Mouse (Mus musculus): Measurements from ENCODE around the gene Fbxo31.

GRCm38 (mm10) chr8:121577751-121578675 is 593 bp downstream of the Fbxo31 start:
- TF ChIP-seq POLR2A (IDR thresholded peaks at IDR 0.05; ENCODE audit: low read depth, low read length) (no peak), CTCF (IDR thresholded peaks at IDR 0.05; ENCODE audit: extremely low read depth, insufficient read length, insufficient replicate concordance, low read depth, low read length) (no peak)

Data from small intestine, adult 2 months (tissue).